Mouse (Mus musculus): ENCODE results near the gene Celf1. TPM values are rescaled to one million over a fixed set of nuclear protein-coding genes. Genes with fewer than 3 reads are reported as not detected.

Gene Celf1
- polyA plus RNA-seq, 1 experiment from 2014 or later = 81.3 TPM

DNA sequence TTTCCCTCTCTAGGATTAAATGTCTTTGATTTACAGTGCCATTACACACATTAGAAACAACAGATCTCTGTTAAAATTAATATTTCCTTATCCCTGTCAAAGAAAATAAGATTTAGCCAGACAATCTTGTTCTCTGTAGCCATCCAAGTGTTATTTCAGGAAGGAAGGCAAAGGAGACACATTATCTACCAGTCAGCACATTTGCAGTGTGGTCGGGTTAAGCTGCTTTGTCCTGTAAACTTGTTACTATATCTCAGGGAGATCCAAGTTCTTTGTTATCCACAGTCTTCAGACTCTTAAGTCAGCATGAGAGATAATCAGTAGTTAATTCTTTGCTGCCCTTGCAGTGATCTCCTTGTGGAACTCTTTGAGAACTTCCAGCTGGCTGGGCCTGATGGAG, 29.3 kb upstream of the Celf1 start:
- Histone ChIP-seq H3K27ac (replicated peaks; ENCODE audit: low read depth, low read length) (no peak overlapping the region), H3K9me3 (replicated peaks; ENCODE audit: control insufficient read depth, low read length) (no peaks in the 10 kb centered on the region), H3K27me3 (ENCODE audit: control insufficient read depth, insufficient read depth, low read length) (no peaks in the 10 kb centered on the region), H3K36me3 (replicated peaks; ENCODE audit: control insufficient read depth, insufficient read depth, low read depth, low read length) (peaks cover 7% of the 10 kb centered on the region), H3K4me2 (ENCODE audit: low read depth, low read length) (no peak overlapping the region), H3K4me1 (ENCODE audit: control insufficient read depth, insufficient read depth, low read length) (no peaks in the 10 kb centered on the region), H3K4me3 (ENCODE audit: low read depth, low read length) (no peak overlapping the region), H3K9ac (replicated peaks; ENCODE audit: low read length) (no peak overlapping the region)
- no peak for ATAC-seq (replicated peaks; ENCODE audit: insufficient number of reproducible peaks, low FRiP score, low TSS enrichment, low read depth)
- WGBS = 84% methylated on average over 1 of the region's 1 CpGs
- DNase-seq (ENCODE audit: low spot score) = no peak

DNA sequence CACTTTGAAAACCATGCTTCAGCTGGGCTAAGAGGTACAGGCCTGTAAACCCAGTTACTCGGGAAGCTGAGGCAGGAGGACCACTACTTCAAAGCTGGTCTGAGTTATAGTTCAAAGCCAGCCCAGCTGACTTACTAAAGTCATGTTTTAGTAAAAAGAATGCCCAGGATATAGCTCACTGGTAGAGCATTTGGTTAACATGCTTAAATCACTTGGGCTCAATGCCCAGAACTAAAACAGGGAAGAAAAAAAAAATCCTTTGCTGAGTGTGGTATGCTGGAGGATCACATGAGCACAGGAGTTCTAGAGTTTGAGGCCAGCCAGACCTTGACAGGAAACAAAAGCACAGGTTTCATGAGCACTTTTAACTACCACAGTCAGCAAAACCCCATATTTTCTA, 28.5 kb upstream of the Celf1 start:
- H3K9me3 ChIP-seq (replicated peaks; ENCODE audit: control insufficient read depth, low read length) = no peaks in the 10 kb centered on the region
- no peak overlapping the region for H3K27ac ChIP-seq (replicated peaks; ENCODE audit: low read depth, low read length)
- H3K9ac ChIP-seq (replicated peaks; ENCODE audit: low read length) = no peak overlapping the region
- no peaks in the 10 kb centered on the region for H3K27me3 ChIP-seq (ENCODE audit: control insufficient read depth, insufficient read depth, low read length)
- no peaks in the 10 kb centered on the region for H3K4me1 ChIP-seq (ENCODE audit: control insufficient read depth, insufficient read depth, low read length)
- no peak overlapping the region for H3K4me2 ChIP-seq (ENCODE audit: low read depth, low read length)
- ATAC-seq (replicated peaks; ENCODE audit: insufficient number of reproducible peaks, low FRiP score, low TSS enrichment, low read depth) (no peak), DNase-seq (ENCODE audit: low spot score) (no peak)
- peaks cover 7% of the 10 kb centered on the region for H3K36me3 ChIP-seq (replicated peaks; ENCODE audit: control insufficient read depth, insufficient read depth, low read depth, low read length)
- 87% methylated on average over 1 of the region's 1 CpGs for WGBS
- H3K4me3 ChIP-seq (ENCODE audit: low read depth, low read length) = no peak overlapping the region

DNA sequence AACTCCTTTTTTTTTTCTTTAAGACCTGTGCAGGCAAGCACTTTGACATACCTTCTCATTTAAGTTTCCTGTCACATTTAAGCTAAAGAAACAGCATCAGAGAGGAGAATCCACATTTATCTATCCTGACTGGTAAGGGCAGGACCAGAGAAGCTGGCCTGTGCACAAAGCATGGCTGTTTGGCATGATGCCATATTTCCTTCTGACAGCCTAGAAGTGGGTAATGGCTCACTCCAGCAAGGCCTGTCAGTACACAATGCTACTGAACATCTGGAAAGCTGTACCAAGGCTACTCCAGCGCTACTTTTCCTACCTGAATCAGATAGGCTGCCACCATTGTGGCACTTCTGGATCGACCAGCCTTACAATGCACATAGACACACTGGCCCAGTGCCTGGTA, 26.5 kb upstream of the Celf1 start:
- no peak for ATAC-seq (replicated peaks; ENCODE audit: insufficient number of reproducible peaks, low FRiP score, low TSS enrichment, low read depth)
- H3K4me1 ChIP-seq (ENCODE audit: control insufficient read depth, insufficient read depth, low read length) = no peaks in the 10 kb centered on the region; the same call in 1 of the 2 replicates

DNA sequence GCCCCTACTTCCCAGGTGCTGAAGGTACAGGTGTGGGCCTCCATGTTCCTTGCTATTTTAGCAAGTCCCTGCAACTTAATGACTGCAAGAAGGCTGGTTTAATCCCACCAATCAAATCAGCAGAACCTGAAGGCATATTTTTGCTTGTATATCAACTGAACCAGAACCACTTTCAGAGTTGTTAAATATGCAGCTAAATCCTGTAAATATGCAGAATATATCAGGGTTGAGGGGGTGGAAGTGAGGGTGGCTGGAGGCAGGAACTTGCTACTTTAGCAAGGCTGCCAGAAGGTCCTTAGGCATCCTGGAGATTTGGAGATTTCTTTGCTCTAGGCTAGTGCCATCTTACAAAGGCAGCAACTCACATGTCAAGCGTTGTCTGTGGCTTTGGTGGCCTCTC, 24.7 kb upstream of the Celf1 start:
- Histone ChIP-seq H3K36me3 (replicated peaks; ENCODE audit: control insufficient read depth, insufficient read depth, low read depth, low read length) (no peaks in the 10 kb centered on the region; the same call in 1 of the 2 replicates), H3K27ac (replicated peaks; ENCODE audit: low read depth, low read length) (no peak overlapping the region), H3K9ac (replicated peaks; ENCODE audit: low read length) (no peak overlapping the region), H3K4me2 (ENCODE audit: low read depth, low read length) (no peak overlapping the region; the same call in 1 of the 2 replicates), H3K9me3 (replicated peaks; ENCODE audit: control insufficient read depth, low read length) (no peaks in the 10 kb centered on the region), H3K4me1 (ENCODE audit: control insufficient read depth, insufficient read depth, low read length) (no peaks in the 10 kb centered on the region; the same call in 1 of the 2 replicates), H3K4me3 (ENCODE audit: low read depth, low read length) (no peak overlapping the region), H3K27me3 (ENCODE audit: control insufficient read depth, insufficient read depth, low read length) (no peaks in the 10 kb centered on the region)
- WGBS = 82% methylated on average over 1 of the region's 1 CpGs
- ATAC-seq (replicated peaks; ENCODE audit: insufficient number of reproducible peaks, low FRiP score, low TSS enrichment, low read depth) (no peak), DNase-seq (ENCODE audit: low spot score) (no peak)

More for the DNA sequence above, 26.5 kb upstream of the Celf1 start:
- WGBS = 91% methylated on average over 2 of the region's 2 CpGs
- Histone ChIP-seq H3K9me3 (replicated peaks; ENCODE audit: control insufficient read depth, low read length) (no peaks in the 10 kb centered on the region), H3K9ac (replicated peaks; ENCODE audit: low read length) (no peak overlapping the region), H3K27me3 (ENCODE audit: control insufficient read depth, insufficient read depth, low read length) (no peaks in the 10 kb centered on the region), H3K27ac (replicated peaks; ENCODE audit: low read depth, low read length) (no peak overlapping the region), H3K4me3 (ENCODE audit: low read depth, low read length) (no peak overlapping the region), H3K36me3 (replicated peaks; ENCODE audit: control insufficient read depth, insufficient read depth, low read depth, low read length) (peaks cover 7% of the 10 kb centered on the region), H3K4me2 (ENCODE audit: low read depth, low read length) (no peak overlapping the region)
- no peak for DNase-seq (ENCODE audit: low spot score)

DNA sequence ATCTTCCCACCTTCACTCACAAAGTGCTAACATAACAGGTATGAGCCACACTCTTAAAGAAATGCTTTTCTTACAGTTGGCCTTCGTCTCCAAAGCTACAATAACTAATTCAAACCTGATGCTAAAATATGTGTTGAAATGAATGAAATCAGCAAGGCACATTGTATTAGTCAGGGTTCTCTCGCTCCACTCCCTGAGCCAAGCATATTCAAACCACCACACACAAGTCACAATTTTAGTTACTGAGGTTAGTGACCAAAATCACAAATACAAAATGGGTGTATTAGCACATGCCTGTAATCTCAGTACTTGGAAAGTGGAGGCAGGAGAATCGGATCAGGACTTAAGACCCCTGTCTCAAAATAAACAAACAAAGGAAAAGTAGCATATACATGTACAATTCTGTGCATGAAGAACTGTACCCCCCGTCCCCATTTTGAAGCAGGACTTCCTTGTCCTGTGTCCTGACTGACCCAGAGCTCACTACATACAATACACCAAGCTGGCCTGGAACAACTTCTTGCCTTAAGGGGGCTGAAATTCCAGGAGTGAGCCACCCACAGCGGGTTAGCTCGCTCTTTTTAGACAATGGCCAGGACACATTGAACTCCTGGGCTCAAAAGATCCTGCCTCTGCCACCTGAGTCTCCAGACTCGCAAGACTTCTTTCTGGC, 23.5 kb upstream of the Celf1 start:
- Histone ChIP-seq H3K36me3 (replicated peaks; ENCODE audit: control insufficient read depth, insufficient read depth, low read depth, low read length) (no peaks in the 10 kb centered on the region; the same call in 1 of the 2 replicates), H3K27ac (replicated peaks; ENCODE audit: low read depth, low read length) (peak overlapping the region; percentile 86), H3K9ac (replicated peaks; ENCODE audit: low read length) (peak overlapping the region; percentile 99), H3K9me3 (replicated peaks; ENCODE audit: control insufficient read depth, low read length) (no peaks in the 10 kb centered on the region), H3K4me2 (ENCODE audit: low read depth, low read length) (peak overlapping the region; percentile 87), H3K4me3 (ENCODE audit: low read depth, low read length) (peak overlapping the region; percentile 70), H3K4me1 (ENCODE audit: control insufficient read depth, insufficient read depth, low read length) (no peaks in the 10 kb centered on the region; the same call in 1 of the 2 replicates), H3K27me3 (ENCODE audit: control insufficient read depth, insufficient read depth, low read length) (no peaks in the 10 kb centered on the region)
- ATAC-seq (replicated peaks; ENCODE audit: insufficient number of reproducible peaks, low FRiP score, low TSS enrichment, low read depth) (peak; percentile 10; the same call in 1 of the 2 replicates), DNase-seq (ENCODE audit: low spot score) (peak; percentile 30)
- WGBS = 25% methylated on average over 7 of the region's 7 CpGs

DNA sequence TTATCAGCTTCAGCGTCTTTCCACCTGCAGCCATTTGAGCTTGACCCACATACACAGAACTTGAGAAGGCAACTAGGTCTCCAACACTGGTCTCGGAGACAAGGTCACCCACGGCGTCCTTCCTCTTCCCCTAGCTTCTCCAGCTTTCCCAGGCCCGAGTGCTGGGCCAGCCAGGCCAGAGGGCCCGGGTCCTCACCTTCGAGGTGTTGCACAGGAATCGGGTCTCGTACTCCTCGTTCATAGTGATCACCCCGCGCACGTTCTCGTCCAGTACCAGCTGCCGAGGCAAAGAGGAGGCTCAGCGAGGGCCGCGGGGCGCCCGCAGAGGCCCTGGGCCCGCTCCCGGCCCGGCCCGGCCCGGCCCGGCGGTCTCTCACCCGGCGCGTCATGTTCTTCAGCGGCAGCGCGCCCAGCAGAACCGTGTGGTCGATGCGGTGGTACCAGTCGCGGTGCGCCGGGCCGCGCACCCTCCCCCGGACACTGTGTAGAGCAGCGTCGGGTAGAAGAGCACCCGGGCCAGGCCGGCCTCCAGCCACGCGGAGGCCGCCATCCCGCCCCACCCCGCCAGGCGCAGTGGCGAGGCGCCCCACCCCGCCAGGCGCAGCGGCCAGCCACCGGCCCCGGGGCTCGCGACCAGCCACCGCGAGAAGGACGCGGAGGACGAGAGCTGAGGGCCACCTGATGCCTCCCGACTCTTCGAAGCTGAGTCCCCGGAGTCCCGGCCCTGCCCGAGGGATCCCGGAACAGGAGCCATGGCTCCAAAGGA, 22.8 kb upstream of the Celf1 start:
- H3K27ac ChIP-seq (replicated peaks; ENCODE audit: low read depth, low read length) = peak overlapping the region; percentile 86
- no peaks in the 10 kb centered on the region; the same call in 1 of the 2 replicates for H3K36me3 ChIP-seq (replicated peaks; ENCODE audit: control insufficient read depth, insufficient read depth, low read depth, low read length)
- no peaks in the 10 kb centered on the region; the same call in 1 of the 2 replicates for H3K4me1 ChIP-seq (ENCODE audit: control insufficient read depth, insufficient read depth, low read length)
- ATAC-seq (replicated peaks; ENCODE audit: insufficient number of reproducible peaks, low FRiP score, low TSS enrichment, low read depth) (peak; percentile 85), DNase-seq (ENCODE audit: low spot score) (peak; percentile 73)
- peak overlapping the region; percentile 70 for H3K4me3 ChIP-seq (ENCODE audit: low read depth, low read length)
- H3K9me3 ChIP-seq (replicated peaks; ENCODE audit: control insufficient read depth, low read length) = no peaks in the 10 kb centered on the region
- no peaks in the 10 kb centered on the region for H3K27me3 ChIP-seq (ENCODE audit: control insufficient read depth, insufficient read depth, low read length)
- H3K9ac ChIP-seq (replicated peaks; ENCODE audit: low read length) = peak overlapping the region; percentile 99
- peak overlapping the region; percentile 87 for H3K4me2 ChIP-seq (ENCODE audit: low read depth, low read length)
- WGBS = 1% methylated on average over 65 of the region's 73 CpGs

DNA sequence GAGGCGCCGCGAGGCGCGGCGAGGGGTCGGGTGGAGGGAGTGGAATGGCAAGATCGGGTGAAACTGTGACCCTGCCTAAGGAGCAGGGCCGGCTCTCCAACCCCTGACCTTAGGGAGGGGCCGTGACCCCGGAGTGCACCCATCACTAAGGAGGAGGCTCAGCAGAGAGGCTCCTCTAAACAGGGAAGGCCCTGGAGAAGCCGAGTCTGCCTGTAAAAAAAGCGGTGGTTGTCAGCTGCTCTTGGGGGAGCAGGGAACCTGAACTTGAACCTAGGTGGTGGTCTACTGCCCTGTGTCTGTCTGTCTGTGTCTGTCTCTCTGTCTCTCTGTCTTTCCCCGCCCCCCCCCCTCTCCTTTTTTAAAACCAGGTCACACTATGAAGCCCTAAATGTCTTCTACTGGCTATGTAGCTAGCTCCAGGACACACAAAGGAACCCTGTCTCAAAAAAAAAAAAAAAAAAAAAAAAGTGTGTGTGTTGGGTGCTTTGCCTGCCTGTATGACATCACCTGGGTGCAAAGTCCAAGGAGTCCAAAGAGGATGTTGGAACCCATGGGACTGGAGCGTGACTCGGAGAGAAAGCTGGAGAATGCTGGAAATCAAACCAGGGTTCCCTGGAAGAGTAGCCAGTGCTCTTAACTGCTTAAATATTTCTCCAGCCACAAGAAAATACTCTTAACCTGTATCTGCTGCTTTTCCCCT, 22.0 kb upstream of the Celf1 start:
- DNase-seq (ENCODE audit: low spot score) = no peak
- H3K27ac ChIP-seq (replicated peaks; ENCODE audit: low read depth, low read length) = peak overlapping the region; percentile 86
- peak overlapping the region; percentile 99 for H3K9ac ChIP-seq (replicated peaks; ENCODE audit: low read length)
- peak overlapping the region; percentile 87 for H3K4me2 ChIP-seq (ENCODE audit: low read depth, low read length)
- H3K27me3 ChIP-seq (ENCODE audit: control insufficient read depth, insufficient read depth, low read length) = no peaks in the 10 kb centered on the region
- no peaks in the 10 kb centered on the region for H3K9me3 ChIP-seq (replicated peaks; ENCODE audit: control insufficient read depth, low read length)
- H3K36me3 ChIP-seq (replicated peaks; ENCODE audit: control insufficient read depth, insufficient read depth, low read depth, low read length) = no peaks in the 10 kb centered on the region; the same call in 1 of the 2 replicates
- WGBS = 12% methylated on average over 16 of the region's 16 CpGs
- peak; percentile 72 for ATAC-seq (replicated peaks; ENCODE audit: insufficient number of reproducible peaks, low FRiP score, low TSS enrichment, low read depth)
- H3K4me1 ChIP-seq (ENCODE audit: control insufficient read depth, insufficient read depth, low read length) = no peaks in the 10 kb centered on the region; the same call in 1 of the 2 replicates
- H3K4me3 ChIP-seq (ENCODE audit: low read depth, low read length) = peak overlapping the region; percentile 70
